Comparison of ENCODE assay signal across 9 mouse cellular contexts in the genomic region with DNA sequence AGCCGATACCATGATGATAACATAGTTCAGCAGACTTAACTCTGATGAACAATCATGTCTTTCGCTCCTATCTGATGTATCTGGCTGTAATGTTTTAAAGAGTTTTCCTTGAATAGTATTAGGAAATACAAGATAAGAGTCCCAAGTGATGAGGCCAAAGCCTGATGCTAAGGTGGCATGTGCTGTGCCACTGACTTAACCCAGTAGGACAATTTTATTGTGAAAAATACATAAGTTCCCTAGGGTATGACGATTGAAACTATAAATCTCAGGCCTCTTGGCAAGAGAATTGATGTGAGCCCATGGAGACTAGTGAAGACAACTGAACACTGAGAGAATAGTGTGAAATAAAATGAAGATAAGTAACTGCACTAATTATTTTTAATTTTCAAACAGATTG. TPM values are rescaled to one million over a fixed set of nuclear protein-coding genes. Genes with fewer than 3 reads are reported as not detected.
DNase-seq lines count a peak whose midpoint lies in the region; ATAC-seq and TF ChIP-seq lines count a peak whose summit lies in the region.
"Had no signal": no experiment of that assay in that cellular context is flagged by ENCODE, and none has a peak within 500 bp of the region (broad histone marks: within the 10 kb centered on the region; RNA-seq: fewer than 3 reads in every experiment).

No protein-coding gene starts in this region.

- no peak for DNase-seq in kidney, adult 8-10 months
- DNase-seq in c-Kit-positive CD71-positive TER-119-positive erythroid progenitor cells, embryonic 14.5 days (ENCODE audit: low spot score) = peak; percentile 27
- DNase-seq in hindbrain, postnatal 0 days (ENCODE audit: low spot score) = no peak
- DNase-seq in right cerebral cortex, adult 2 months (ENCODE audit: low spot score in 2 of 2) = no peak
- no peak for DNase-seq in right cerebral cortex, postnatal 14 days
- DNase-seq: adrenal gland, postnatal 10 days had no signal

- no peak for ATAC-seq in kidney, embryonic 14.5 days (ENCODE audit: low FRiP score, low TSS enrichment)
- no peak for ATAC-seq in hindbrain, postnatal 0 days
- no peak for ATAC-seq in activated CD4-positive, CD25-positive, alpha-beta regulatory T cell, adult 4 months

- peaks cover 2% of the 10 kb centered on the region; the same call in 1 of the 2 replicates for H3K4me1 ChIP-seq in kidney, embryonic 14.5 days (ENCODE audit: control insufficient read depth, insufficient read depth, low read length)
- H3K4me1 ChIP-seq in hindbrain, postnatal 0 days (ENCODE audit: insufficient read depth, low read length) = peaks cover 18% of the 10 kb centered on the region

- peaks cover 22% of the 10 kb centered on the region for H3K79me2 ChIP-seq in myocyte (ENCODE audit: control insufficient read depth, insufficient read depth)

- peak overlapping the region; percentile 97 for H3K9ac ChIP-seq in kidney, embryonic 14.5 days (ENCODE audit: low read depth, low read length)
- no peak overlapping the region for H3K9ac ChIP-seq in hindbrain, postnatal 0 days (replicated peaks; ENCODE audit: low read length)

- no peaks in the 10 kb centered on the region for H3K9me3 ChIP-seq in kidney, embryonic 14.5 days (ENCODE audit: control insufficient read depth, low read length)
- no peaks in the 10 kb centered on the region for H3K9me3 ChIP-seq in hindbrain, postnatal 0 days (ENCODE audit: low read length)

- no peak for TF ChIP-seq CTCF in hindbrain, postnatal 0 days (IDR thresholded peaks at IDR 0.05; ENCODE audit: low read depth)

- no peak overlapping the region for H3K27ac ChIP-seq in kidney, embryonic 14.5 days (ENCODE audit: low read depth, low read length)
- H3K27ac ChIP-seq in hindbrain, postnatal 0 days = no peak overlapping the region

- peak overlapping the region; percentile 92 for H3K4me3 ChIP-seq in kidney, embryonic 14.5 days (ENCODE audit: low read length)
- peak overlapping the region; percentile 94 for H3K4me3 ChIP-seq in hindbrain, postnatal 0 days (ENCODE audit: low read length)
- peak overlapping the region; percentile 86 for H3K4me3 ChIP-seq in myocyte

- no peak overlapping the region for H3ac ChIP-seq in myocyte (ENCODE audit: control insufficient read depth, insufficient read length)

- H3K27me3 ChIP-seq in kidney, embryonic 14.5 days (ENCODE audit: control insufficient read depth, insufficient read depth, low read length) = no peaks in the 10 kb centered on the region
- H3K27me3 ChIP-seq in hindbrain, postnatal 0 days (ENCODE audit: insufficient read depth, low read length) = no peaks in the 10 kb centered on the region
- no peaks in the 10 kb centered on the region for H3K27me3 ChIP-seq in myocyte (ENCODE audit: control insufficient read depth, insufficient read depth, insufficient read length)

- no peak for TF ChIP-seq POLR2A in myocyte (IDR thresholded peaks at IDR 0.05; ENCODE audit: insufficient read length, low read depth)

- peaks cover 52% of the 10 kb centered on the region for H3K36me3 ChIP-seq in kidney, embryonic 14.5 days (ENCODE audit: control insufficient read depth, insufficient read depth, low read length)
- H3K36me3 ChIP-seq in hindbrain, postnatal 0 days (ENCODE audit: insufficient read depth, low read length) = peaks cover 16% of the 10 kb centered on the region; the same call in 1 of the 2 replicates
- peaks cover 33% of the 10 kb centered on the region for H3K36me3 ChIP-seq in myocyte (ENCODE audit: control insufficient read depth, insufficient read depth)

- H3K4me2 ChIP-seq in kidney, embryonic 14.5 days (replicated peaks; ENCODE audit: low read depth, low read length) = peak overlapping the region; percentile 82
- peak overlapping the region; percentile 84 for H3K4me2 ChIP-seq in hindbrain, postnatal 0 days (ENCODE audit: low read depth, low read length)
- peak overlapping the region; percentile 83 for H3K4me2 ChIP-seq in myocyte (ENCODE audit: low read depth)

- WGBS in kidney, embryonic 14.5 days = 12% methylated on average over 3 of the region's 3 CpGs
- 30% methylated on average over 3 of the region's 3 CpGs for WGBS in hindbrain, postnatal 0 days

TF ChIP-seq in myocyte, 11 proteins besides CTCF, POLR2A, EP300 and RAD21:
- TF ChIP-seq MYOD1 (IDR thresholded peaks at IDR 0.05; ENCODE audit: control insufficient read depth in 1 of 3, insufficient read length in 2 of 3, low read depth in 2 of 3) (no peak), USF1 (IDR thresholded peaks at IDR 0.05; ENCODE audit: low read depth) (no peak), TCF3 (IDR thresholded peaks at IDR 0.05; ENCODE audit: insufficient read length, low read depth) (no peak), REST (IDR thresholded peaks at IDR 0.05; ENCODE audit: insufficient read depth, insufficient read length) (no peak), E2F4 (IDR thresholded peaks at IDR 0.05; ENCODE audit: insufficient read depth) (no peak), MAX (IDR thresholded peaks at IDR 0.05; ENCODE audit: low read depth) (no peak), CEBPB (IDR thresholded peaks at IDR 0.05; ENCODE audit: insufficient read depth, poor library complexity, severe bottlenecking) (no peak), POLR2AphosphoS2 (IDR thresholded peaks at IDR 0.05; ENCODE audit: insufficient read length, low read depth) (no peak)

RNA-seq across cellular contexts. Expression of a gene that starts 3.0 kb away (rescaled TPM):
- polyA plus RNA-seq in kidney, embryonic 14.5 days (2014; fragmentation: Nextera tagmentation; extraction: Ambion mirVana) = 11.0 and 13.3 TPM in 2 replicates
- 24.4 and 85.1 TPM in 2 replicates for total RNA-seq in hindbrain, postnatal 0 days (2014; rRNA removed)
- 8.4 and 9.6 TPM in 2 replicates for polyA plus RNA-seq in hindbrain, postnatal 0 days (2015; fragmentation: Nextera tagmentation; extraction: Ambion mirVana)
- polyA plus RNA-seq in myocyte (2012; fragmentation: generic; extraction: Trizol) = 1.4 TPM
- polyA plus RNA-seq in activated CD4-positive, CD25-positive, alpha-beta regulatory T cell, adult 4 months (2017; shearing (Covaris generic)) = 1 to 10 TPM; 4.3 to 5.2 TPM

RNA-seq across cellular contexts. Expression of a gene that starts 32.9 kb away (rescaled TPM):
- 26.6 and 45.4 TPM in 2 replicates for polyA plus RNA-seq in kidney, embryonic 14.5 days (2014; fragmentation: Nextera tagmentation; extraction: Ambion mirVana)
- total RNA-seq in hindbrain, postnatal 0 days (2014; rRNA removed) = 19.2 and 21.4 TPM in 2 replicates
- 24.8 and 26.0 TPM in 2 replicates for polyA plus RNA-seq in hindbrain, postnatal 0 days (2015; fragmentation: Nextera tagmentation; extraction: Ambion mirVana)
- 18.1 TPM for polyA plus RNA-seq in myocyte (2012; fragmentation: generic; extraction: Trizol)
- polyA plus RNA-seq in activated CD4-positive, CD25-positive, alpha-beta regulatory T cell, adult 4 months (2017; shearing (Covaris generic)) = 10 to 100 TPM; 17.3 to 22.9 TPM

RNA-seq across cellular contexts. Expression of a gene that starts 32.9 kb away (rescaled TPM):
- 32.7 and 36.2 TPM in 2 replicates for polyA plus RNA-seq in kidney, embryonic 14.5 days (2014; fragmentation: Nextera tagmentation; extraction: Ambion mirVana)
- total RNA-seq in hindbrain, postnatal 0 days (2014; rRNA removed) = 1.0 and 1.2 TPM in 2 replicates
- 6.8 and 7.5 TPM in 2 replicates for polyA plus RNA-seq in hindbrain, postnatal 0 days (2015; fragmentation: Nextera tagmentation; extraction: Ambion mirVana)
- 4.5 TPM for polyA plus RNA-seq in myocyte (2012; fragmentation: generic; extraction: Trizol)
- polyA plus RNA-seq in activated CD4-positive, CD25-positive, alpha-beta regulatory T cell, adult 4 months (2017; shearing (Covaris generic)) = 10 to 100 TPM; 28.4 to 29.3 TPM

RNA-seq across cellular contexts. Expression of a gene that starts 59.2 kb away (rescaled TPM):
- polyA plus RNA-seq in kidney, embryonic 14.5 days (2014; fragmentation: Nextera tagmentation; extraction: Ambion mirVana) = 1.9 and 2.2 TPM in 2 replicates
- total RNA-seq in hindbrain, postnatal 0 days (2014; rRNA removed) = 0.04 and 0.05 TPM in 2 replicates
- 2.3 and 2.6 TPM in 2 replicates for polyA plus RNA-seq in hindbrain, postnatal 0 days (2015; fragmentation: Nextera tagmentation; extraction: Ambion mirVana)
- polyA plus RNA-seq in myocyte (2012; fragmentation: generic; extraction: Trizol) = 0.26 TPM
- 10 to 100 TPM; 11.0 to 12.0 TPM for polyA plus RNA-seq in activated CD4-positive, CD25-positive, alpha-beta regulatory T cell, adult 4 months (2017; shearing (Covaris generic))
